Mouse (Mus musculus) limb, embryonic 14.5 days (tissue): ENCODE data around the gene Gprin3. TPM values are rescaled to one million over a fixed set of nuclear protein-coding genes. Genes with fewer than 3 reads are reported as not detected.
A peak's percentile ranks its signal among the peaks of the same experiment; 100 is the strongest.

ENCODE experiments used
- ATAC-seq: fragments of 200-750 bp; cut with Nextera tagmentation; 2 replicates; pipeline ENCODE4 v1.8.0; 2017; ENCODE audit warnings: low read depth, moderate number of reproducible peaks, moderate TSS enrichment; ENCODE audit not compliant: low FRiP score
- DNase-seq: peaks from one replicate; pipeline ENCODE4 v3.0.0-alpha.2; 2015; ENCODE audit warnings: low spot score
- H3K27ac ChIP-seq: fragments of 300-500 bp; sonication (generic); replicated peaks from 2 replicates; pipeline ENCODE4 v1.5.1; 2014; ENCODE audit warnings: low read depth, mild to moderate bottlenecking, low read length, moderate library complexity, mixed read lengths
- H3K27me3 ChIP-seq: fragments of 300-500 bp; sonication (generic); 2 replicates; pipeline ENCODE4 v1.6.1; 2014; ENCODE audit warnings: low read length, mixed read lengths; ENCODE audit not compliant: control insufficient read depth, insufficient read depth
- H3K36me3 ChIP-seq: fragments of 300-500 bp; sonication (generic); 2 replicates; pipeline ENCODE4 v1.6.1; 2014; ENCODE audit warnings: mild to moderate bottlenecking, low read length, moderate library complexity, mixed read lengths; ENCODE audit not compliant: control insufficient read depth, insufficient read depth
- H3K4me1 ChIP-seq: fragments of 300-500 bp; sonication (generic); 2 replicates; pipeline ENCODE4 v1.6.1; 2014; ENCODE audit warnings: antibody characterized with exemption, low read length, mixed read lengths; ENCODE audit not compliant: control insufficient read depth, insufficient read depth
- H3K4me2 ChIP-seq: fragments of 300-500 bp; sonication (generic); replicated peaks from 2 replicates; pipeline ENCODE4 v1.6.1; 2014; ENCODE audit warnings: low read depth, mild to moderate bottlenecking, low read length, moderate library complexity; ENCODE audit not compliant: severe bottlenecking
- H3K4me3 ChIP-seq: fragments of 300-500 bp; sonication (generic); replicated peaks from 2 replicates; pipeline ENCODE4 v1.5.1; 2014; ENCODE audit warnings: low read length
- H3K9ac ChIP-seq: fragments of 300-500 bp; sonication (generic); 2 replicates; pipeline ENCODE4 v1.6.1; 2014; ENCODE audit warnings: mild to moderate bottlenecking, low read depth, low read length, moderate library complexity; ENCODE audit not compliant: severe bottlenecking
- H3K9me3 ChIP-seq: fragments of 300-500 bp; sonication (generic); 2 replicates; pipeline ENCODE4 v1.6.1; 2016; ENCODE audit warnings: low read length; ENCODE audit not compliant: control insufficient read depth
- POLR2A ChIP-seq: fragments of 200-500 bp; IDR thresholded peaks from 2 replicates; pipeline ENCODE4 v1.8.0; 2012; ENCODE audit warnings: inconsistent platforms, mild to moderate bottlenecking, moderate library complexity, borderline replicate concordance; ENCODE audit not compliant: insufficient read depth, insufficient read length; ENCODE audit errors: extremely low read depth
- WGBS: fragments of 180-500 bp; shearing (Covaris S2); extraction: QIAGEN DNeasy Blood & Tissue Kit; methylation state at CpG from one replicate; pipeline ENCODE4 v1.1.7; 2014; 5-methylcytosine and 5-hydroxymethylcytosine counted together
- polyA plus RNA-seq, 2 experiments: library from polyadenylated mRNA; depleted of rRNA in 1 of 2; stranded (reverse) in 1 of 2; unstranded in 1 of 2; fragments of >200 nt; fragmentation: Nextera tagmentation in 1 of 2; extraction: Ambion mirVana in 1 of 2; gene quantifications; 2 replicates each; pipeline versions ENCODE4 v1.2.1 to v1.2.3; 2012 to 2014

The Gprin3 gene
- polyA plus RNA-seq, 2 experiments: 0.28 to 1.2 TPM

- Histone ChIP-seq H3K27me3 (no peaks in the 10 kb centered on the region), H3K4me1 (no peaks in the 10 kb centered on the region), H3K36me3 (no peaks in the 10 kb centered on the region), H3K27ac (no peak overlapping the region), H3K4me3 (no peak overlapping the region), H3K4me2 (no peak overlapping the region), H3K9ac (no peak overlapping the region), H3K9me3 (no peaks in the 10 kb centered on the region)
- no peak for DNase-seq
- WGBS: 51% methylated on average over 3 of the region's 3 CpGs
- TF ChIP-seq POLR2A: no peak
- no peak for ATAC-seq
Observed at GRCm38 (mm10) chr6:59435906-59436305, 9.8 kb upstream of the Gprin3 start.

- H3K9ac ChIP-seq: no peak overlapping the region
- TF ChIP-seq POLR2A: no peak
- WGBS: 52% methylated on average over 1 of the region's 1 CpGs
- H3K4me1 ChIP-seq: no peaks in the 10 kb centered on the region
- no peak overlapping the region for H3K4me2 ChIP-seq
- no peaks in the 10 kb centered on the region for H3K36me3 ChIP-seq
- no peak for DNase-seq
- no peaks in the 10 kb centered on the region for H3K9me3 ChIP-seq
- no peak for ATAC-seq
- no peak overlapping the region for H3K27ac ChIP-seq
- H3K4me3 ChIP-seq: no peak overlapping the region
- no peaks in the 10 kb centered on the region for H3K27me3 ChIP-seq
Observed at GRCm38 (mm10) chr6:59433116-59433515, 7.0 kb upstream of the Gprin3 start.

- 49% methylated on average over 3 of the region's 3 CpGs for WGBS
- peaks cover 9% of the 10 kb centered on the region for H3K4me1 ChIP-seq
- peak overlapping the region; percentile 52; the same call in 1 of the 2 replicates for H3K27ac ChIP-seq
- ATAC-seq (no peak), DNase-seq (no peak)
- H3K4me3 ChIP-seq: peak overlapping the region; percentile 48
- TF ChIP-seq POLR2A: no peak
- no peaks in the 10 kb centered on the region for H3K9me3 ChIP-seq
- no peaks in the 10 kb centered on the region for H3K36me3 ChIP-seq
- peak overlapping the region; percentile 85 for H3K4me2 ChIP-seq
- peak overlapping the region; percentile 65 for H3K9ac ChIP-seq
- H3K27me3 ChIP-seq: no peaks in the 10 kb centered on the region
Observed at GRCm38 (mm10) chr6:59426534-59426885, 416 bp upstream of the Gprin3 start.

- H3K36me3 ChIP-seq: no peaks in the 10 kb centered on the region
- TF ChIP-seq POLR2A: no peak
- H3K4me2 ChIP-seq: peak overlapping the region; percentile 85; the same call in 1 of the 2 replicates
- whole genome bisulfite sequencing: 78% methylated on average over 10 of the region's 10 CpGs
- no peak for ATAC-seq
- peak overlapping the region; percentile 48; the same call in 1 of the 2 replicates for H3K4me3 ChIP-seq
- H3K9me3 ChIP-seq: no peaks in the 10 kb centered on the region
- no peak for DNase-seq
- H3K9ac ChIP-seq: no peak overlapping the region
- H3K27me3 ChIP-seq: no peaks in the 10 kb centered on the region
- peaks cover 9% of the 10 kb centered on the region for H3K4me1 ChIP-seq
- H3K27ac ChIP-seq: no peak overlapping the region
Observed at GRCm38 (mm10) chr6:59424871-59425740, 988 bp downstream of the Gprin3 start.

- Histone ChIP-seq H3K4me2 (no peak overlapping the region), H3K9me3 (no peaks in the 10 kb centered on the region), H3K36me3 (no peaks in the 10 kb centered on the region), H3K9ac (no peak overlapping the region), H3K27me3 (no peaks in the 10 kb centered on the region), H3K27ac (no peak overlapping the region), H3K4me1 (peaks cover 9% of the 10 kb centered on the region), H3K4me3 (no peak overlapping the region)
- TF ChIP-seq POLR2A: no peak
- ATAC-seq (no peak), DNase-seq (no peak)
- WGBS: 65% methylated on average over 1 of the region's 1 CpGs
Observed at GRCm38 (mm10) chr6:59423836-59424235, 2.3 kb downstream of the Gprin3 start.
